Comparison of ENCODE assay signal across 9 mouse cellular contexts in the genomic region with DNA sequence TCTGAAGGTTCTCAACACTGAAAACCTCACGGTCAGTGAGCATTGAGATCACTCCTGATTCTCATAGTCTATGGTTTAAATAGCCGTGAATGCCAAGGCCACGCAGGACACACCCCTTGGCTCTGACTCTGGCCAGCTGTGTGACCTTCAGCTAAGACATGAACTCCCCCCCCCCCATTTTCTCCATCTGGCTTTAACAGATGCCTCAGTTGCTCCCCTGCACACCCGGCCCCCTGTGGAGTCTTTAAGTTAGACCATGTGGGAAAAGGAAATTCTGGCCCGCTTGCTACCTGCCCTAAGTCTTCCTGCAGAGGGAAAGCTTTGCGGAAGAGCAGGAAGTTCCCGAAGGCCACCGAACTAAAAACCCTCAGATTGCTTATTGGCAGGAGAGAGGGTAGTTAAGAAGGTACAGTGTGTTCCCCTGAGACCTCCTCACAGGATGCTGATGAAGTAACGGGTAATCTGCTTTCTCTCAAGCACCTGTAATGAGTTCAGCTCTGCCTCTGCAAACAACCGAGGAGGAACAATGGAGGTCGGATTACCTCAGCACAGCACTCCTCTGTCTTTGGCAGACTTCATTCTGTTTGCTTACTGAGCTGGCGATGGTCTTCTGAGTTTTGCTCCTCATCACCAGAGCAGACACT.
DNase-seq lines count a peak whose midpoint lies in the region; ATAC-seq and TF ChIP-seq lines count a peak whose summit lies in the region.
"Had no signal": no experiment of that assay in that cellular context is flagged by ENCODE, and none has a peak within 500 bp of the region (broad histone marks: within the 10 kb centered on the region; RNA-seq: fewer than 3 reads in every experiment).

No protein-coding gene starts in this region.

- H3K27ac ChIP-seq in heart, adult 2 months, result peak overlapping the region; percentile 68
- H3K27ac ChIP-seq in limb, embryonic 11.5 days (replicated peaks; ENCODE audit: low read depth, low read length), result no peak overlapping the region
- H3K27ac ChIP-seq in kidney, adult 2 months (ENCODE audit: insufficient read depth, low read depth, low read length), result no peak overlapping the region; the same call in 1 of the 2 replicates

- TF ChIP-seq EP300 in heart, adult 2 months (IDR thresholded peaks at IDR 0.05; ENCODE audit: insufficient read depth, low read depth, low read length), result no peak

- no peak for TF ChIP-seq CTCF in heart, adult 2 months (IDR thresholded peaks at IDR 0.05)
- TF ChIP-seq CTCF in E14TG2a.4 (conservative IDR thresholded peaks at IDR 0.05; ENCODE audit: low read length), result no peak
- TF ChIP-seq CTCF in brain, embryonic 14.5 days (IDR thresholded peaks at IDR 0.05; ENCODE audit: borderline replicate concordance, extremely low read depth, insufficient read depth, insufficient read length), result no peak
- TF ChIP-seq CTCF in kidney, adult 2 months (conservative IDR thresholded peaks at IDR 0.05; ENCODE audit: insufficient read depth, insufficient read length, low read depth, low read length), result no peak

- H3K4me3 ChIP-seq in heart, adult 2 months, result no peak overlapping the region
- H3K4me3 ChIP-seq in E14TG2a.4 (replicated peaks; ENCODE audit: low read length), result peak overlapping the region; percentile 39
- H3K4me3 ChIP-seq in limb, embryonic 11.5 days (ENCODE audit: low read depth, low read length), result no peak overlapping the region
- no peak overlapping the region for H3K4me3 ChIP-seq in kidney, adult 2 months (ENCODE audit: insufficient read depth, low read depth, low read length)

- H3K36me3 ChIP-seq in heart, adult 2 months (ENCODE audit: control insufficient read depth, insufficient read depth, low read length), result peaks cover 5% of the 10 kb centered on the region; the same call in 1 of the 2 replicates
- H3K36me3 ChIP-seq in E14TG2a.4 (ENCODE audit: insufficient read depth, low read length), result no peaks in the 10 kb centered on the region
- H3K36me3 ChIP-seq in limb, embryonic 11.5 days (ENCODE audit: control insufficient read depth, insufficient read depth, low read length), result no peaks in the 10 kb centered on the region
- H3K36me3 ChIP-seq in kidney, adult 2 months (ENCODE audit: control insufficient read depth, insufficient read depth, low read length), result no peaks in the 10 kb centered on the region

- H3K4me1 ChIP-seq in heart, adult 2 months (ENCODE audit: control insufficient read depth, insufficient read depth, low read length), result peaks cover 10% of the 10 kb centered on the region
- H3K4me1 ChIP-seq in E14TG2a.4 (replicated peaks; ENCODE audit: low read depth, low read length), result peaks cover 37% of the 10 kb centered on the region
- peaks cover 10% of the 10 kb centered on the region for H3K4me1 ChIP-seq in limb, embryonic 11.5 days (ENCODE audit: control insufficient read depth, insufficient read depth, low read length)
- H3K4me1 ChIP-seq in kidney, adult 2 months (ENCODE audit: control insufficient read depth, insufficient read depth, low read length), result peaks cover 11% of the 10 kb centered on the region; the same call in 1 of the 2 replicates

- no peak overlapping the region for H3K4me2 ChIP-seq in limb, embryonic 11.5 days (ENCODE audit: low read depth, severe bottlenecking)

- intact Hi-C loops in heart, adult 2 months (cut with DNase I), result no loop called here
- intact Hi-C loops in heart, postnatal 36 days (cut with DNase I), result loop anchor here (5.0 kb wide), 2 partner anchors 63 to 113 kb away; a partner anchor contains a TSS
- intact Hi-C loops in left cerebral cortex, postnatal 10 days (cut with DNase I), result no loop called here

- H3K9me3 ChIP-seq in E14TG2a.4 (ENCODE audit: low read length), result no peaks in the 10 kb centered on the region
- no peaks in the 10 kb centered on the region for H3K9me3 ChIP-seq in limb, embryonic 11.5 days (ENCODE audit: control insufficient read depth, low read length)

- no peaks in the 10 kb centered on the region for H3K79me2 ChIP-seq in heart, adult 2 months (replicated peaks; ENCODE audit: control insufficient read depth, insufficient read depth, low read length)

- ATAC-seq in limb, embryonic 11.5 days (ENCODE audit: insufficient number of reproducible peaks, low FRiP score, low TSS enrichment, low read depth), result no peak

- no peak for TF ChIP-seq POLR2A in heart, adult 2 months (IDR thresholded peaks at IDR 0.05; ENCODE audit: insufficient read depth, low read depth, low read length)
- no peak for TF ChIP-seq POLR2A in brain, embryonic 14.5 days (IDR thresholded peaks at IDR 0.05; ENCODE audit: borderline replicate concordance, extremely low read depth, insufficient read depth, insufficient read length, poor library complexity, severe bottlenecking)
- TF ChIP-seq POLR2A in kidney, adult 2 months (IDR thresholded peaks at IDR 0.05; ENCODE audit: low read depth, low read length), result no peak

- H3K9ac ChIP-seq in heart, adult 2 months (ENCODE audit: low read depth, low read length), result no peak overlapping the region
- no peak overlapping the region for H3K9ac ChIP-seq in limb, embryonic 11.5 days (ENCODE audit: low read length)

- WGBS in heart, adult 2 months, result 25% methylated on average over 12 of the region's 12 CpGs
- WGBS in limb, embryonic 11.5 days, result 15% methylated on average over 12 of the region's 12 CpGs
- WGBS in kidney, adult 2 months, result 50% methylated on average over 12 of the region's 12 CpGs

- no peaks in the 10 kb centered on the region for H3K27me3 ChIP-seq in heart, adult 2 months (ENCODE audit: control insufficient read depth, insufficient read depth, low read length)
- no peaks in the 10 kb centered on the region for H3K27me3 ChIP-seq in E14TG2a.4 (ENCODE audit: insufficient read depth, low read length)
- H3K27me3 ChIP-seq in limb, embryonic 11.5 days (ENCODE audit: control insufficient read depth, insufficient read depth, low read length), result no peaks in the 10 kb centered on the region
- no peaks in the 10 kb centered on the region for H3K27me3 ChIP-seq in kidney, adult 2 months (replicated peaks; ENCODE audit: control insufficient read depth, insufficient read depth, low read length)

- no peak for DNase-seq in heart, adult 2 months
- DNase-seq in heart, postnatal 36 days, result no peak
- peak; percentile 49 for DNase-seq in brain, embryonic 14.5 days (ENCODE audit: low read depth)
- peak; percentile 46 for DNase-seq in limb, embryonic 11.5 days (ENCODE audit: low spot score)
- no peak for DNase-seq in urinary bladder, postnatal 14 days (ENCODE audit: low spot score)
- no peak for DNase-seq in left cerebral cortex, postnatal 10 days (ENCODE audit: extremely low spot score in 1 of 2, low spot score in 2 of 2)
- no peak for DNase-seq in kidney, adult 2 months
- DNase-seq: cerebellum, adult 8-10 months had no signal

Comparison
In these comparisons a context has a peak if more than half of its experiments do, and no peak if none do; other contexts are left out.
1. DNase-seq: peak in brain, embryonic 14.5 days (single experiment) and limb, embryonic 11.5 days (single experiment); none in heart, adult 2 months (0 of 2), heart, postnatal 36 days (0 of 2), urinary bladder, postnatal 14 days (single experiment), left cerebral cortex, postnatal 10 days (0 of 2) and kidney, adult 2 months (single experiment).